Mouse (Mus musculus) neural tube, embryonic 12.5 days (tissue): ENCODE data around the gene Pld1. TPM values are rescaled to one million over a fixed set of nuclear protein-coding genes. Genes with fewer than 3 reads are reported as not detected.
A peak's percentile ranks its signal among the peaks of the same experiment; 100 is the strongest.

Experiments
- ATAC-seq: fragments of 200-750 bp; cut with Nextera tagmentation; 2 replicates; pipeline ENCODE4 v1.8.0; 2017; ENCODE audit warnings: low read depth, mild to moderate bottlenecking, moderate TSS enrichment, moderate library complexity; ENCODE audit not compliant: low FRiP score
- H3K27ac ChIP-seq: fragments of 300-500 bp; sonication (generic); 2 replicates; pipeline ENCODE4 v1.5.1; 2016
- H3K27me3 ChIP-seq: fragments of 300-500 bp; sonication (generic); replicated peaks from 2 replicates; pipeline ENCODE4 v1.6.1; 2016; ENCODE audit warnings: mild to moderate bottlenecking
- H3K36me3 ChIP-seq: fragments of 300-500 bp; sonication (generic); 2 replicates; pipeline ENCODE4 v1.6.1; 2016; ENCODE audit warnings: mild to moderate bottlenecking
- H3K4me1 ChIP-seq: fragments of 300-500 bp; sonication (generic); 2 replicates; pipeline ENCODE4 v1.6.1; 2016
- H3K4me2 ChIP-seq: fragments of 300-500 bp; sonication (generic); replicated peaks from 2 replicates; pipeline ENCODE4 v1.6.1; 2016; ENCODE audit warnings: mild to moderate bottlenecking
- H3K4me3 ChIP-seq: fragments of 300-500 bp; sonication (generic); 2 replicates; pipeline ENCODE4 v1.5.1; 2016
- H3K9ac ChIP-seq: fragments of 300-500 bp; sonication (generic); 2 replicates; pipeline ENCODE4 v1.6.1; 2016; ENCODE audit warnings: mild to moderate bottlenecking
- H3K9me3 ChIP-seq: fragments of 300-500 bp; sonication (generic); 2 replicates; pipeline ENCODE4 v1.6.1; 2016; ENCODE audit warnings: mild to moderate bottlenecking
- WGBS: fragments of 180-500 bp; shearing (Covaris S2); methylation state at CpG from one replicate; pipeline ENCODE4 v1.1.7; 2016; 5-methylcytosine and 5-hydroxymethylcytosine counted together
- polyA plus RNA-seq: library from polyadenylated mRNA; unstranded; fragments of >200 nt; fragmentation: Nextera tagmentation; extraction: Ambion mirVana; gene quantifications from 2 replicates; pipeline ENCODE4 v1.2.1, GENCODE M21; 2016

The Pld1 gene
- polyA plus RNA-seq, 1 experiment from 2014 or later, result 4.2 TPM

DNA sequence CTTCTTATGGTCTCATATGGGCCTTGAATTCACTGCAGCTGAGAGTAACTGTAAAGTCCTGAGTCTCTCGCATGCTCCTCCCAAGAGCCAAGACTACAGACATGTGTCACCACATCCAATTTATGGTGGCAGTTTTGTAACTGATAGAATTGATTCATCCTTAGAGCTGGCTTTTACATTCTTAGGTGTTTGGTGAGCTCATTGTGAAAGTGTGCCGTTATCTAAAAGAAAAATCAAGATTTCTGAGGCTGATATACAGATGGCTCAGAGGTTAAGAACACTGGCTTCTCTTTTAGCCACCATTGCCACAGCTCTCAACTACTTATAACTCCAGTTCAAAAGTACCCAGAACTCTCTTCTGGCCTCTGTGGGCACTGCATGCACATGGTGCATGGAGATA, 12.2 kb downstream of the Pld1 start:
- ATAC-seq, result no peak
- H3K4me1 ChIP-seq, result no peaks in the 10 kb centered on the region
- WGBS, result 89% methylated on average over 2 of the region's 2 CpGs

DNA sequence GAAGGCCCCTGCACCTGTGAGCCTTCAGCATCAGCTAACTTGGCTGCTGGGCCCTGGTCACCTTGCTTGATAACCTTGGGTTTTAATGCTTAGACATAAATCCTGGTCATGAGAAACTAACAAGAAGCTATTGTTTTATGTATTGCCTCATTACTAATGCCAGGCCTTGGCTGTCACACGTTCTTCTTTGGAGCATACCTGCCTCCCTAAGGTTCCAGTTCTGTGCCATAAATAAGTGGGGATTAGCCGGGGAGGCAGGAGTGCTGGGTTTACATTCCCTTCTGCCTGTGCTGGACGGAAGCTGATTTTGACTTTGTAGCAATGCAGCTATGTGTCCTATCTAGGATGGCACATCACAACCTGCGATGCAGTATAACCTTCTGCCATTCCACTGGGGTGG, 13.2 kb downstream of the Pld1 start:
- Histone ChIP-seq H3K9me3 (no peaks in the 10 kb centered on the region), H3K4me3 (no peak overlapping the region), H3K27ac (no peak overlapping the region), H3K4me1 (no peaks in the 10 kb centered on the region), H3K36me3 (no peaks in the 10 kb centered on the region), H3K27me3 (no peaks in the 10 kb centered on the region), H3K4me2 (no peak overlapping the region), H3K9ac (no peak overlapping the region)
- no peak for ATAC-seq
- WGBS, result 82% methylated on average over 4 of the region's 4 CpGs

More for the DNA sequence above, 12.2 kb downstream of the Pld1 start:
- Histone ChIP-seq H3K4me2 (no peak overlapping the region), H3K9ac (no peak overlapping the region), H3K4me3 (no peak overlapping the region), H3K27ac (no peak overlapping the region), H3K9me3 (no peaks in the 10 kb centered on the region), H3K27me3 (no peaks in the 10 kb centered on the region), H3K36me3 (no peaks in the 10 kb centered on the region)

DNA sequence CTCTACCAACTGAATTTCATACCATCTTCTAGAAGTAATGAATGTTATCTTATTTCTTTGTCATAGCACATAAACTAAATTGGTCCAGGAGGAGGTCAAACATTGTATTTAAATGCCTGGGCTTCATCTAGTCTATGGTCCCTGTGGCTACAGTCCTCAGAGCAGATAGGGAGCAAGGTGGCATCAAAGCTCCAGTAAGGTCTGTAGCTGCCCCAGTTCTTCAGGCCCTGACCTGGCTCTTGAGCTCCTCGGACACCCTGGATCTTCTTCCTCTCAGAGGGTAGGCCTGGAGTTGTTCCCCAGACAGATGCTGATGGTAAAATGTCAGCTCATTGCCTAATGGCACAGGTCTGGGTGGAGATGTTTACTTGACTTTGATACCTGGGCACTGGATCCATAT, 17.5 kb downstream of the Pld1 start:
- no peak for ATAC-seq
- H3K27ac ChIP-seq, result no peak overlapping the region
- no peak overlapping the region for H3K4me2 ChIP-seq
- H3K4me3 ChIP-seq, result no peak overlapping the region
- no peak overlapping the region for H3K9ac ChIP-seq
- H3K9me3 ChIP-seq, result no peaks in the 10 kb centered on the region
- no peaks in the 10 kb centered on the region for H3K36me3 ChIP-seq
- WGBS, result 91% methylated on average over 1 of the region's 1 CpGs
- H3K4me1 ChIP-seq, result no peaks in the 10 kb centered on the region
- H3K27me3 ChIP-seq, result no peaks in the 10 kb centered on the region

DNA sequence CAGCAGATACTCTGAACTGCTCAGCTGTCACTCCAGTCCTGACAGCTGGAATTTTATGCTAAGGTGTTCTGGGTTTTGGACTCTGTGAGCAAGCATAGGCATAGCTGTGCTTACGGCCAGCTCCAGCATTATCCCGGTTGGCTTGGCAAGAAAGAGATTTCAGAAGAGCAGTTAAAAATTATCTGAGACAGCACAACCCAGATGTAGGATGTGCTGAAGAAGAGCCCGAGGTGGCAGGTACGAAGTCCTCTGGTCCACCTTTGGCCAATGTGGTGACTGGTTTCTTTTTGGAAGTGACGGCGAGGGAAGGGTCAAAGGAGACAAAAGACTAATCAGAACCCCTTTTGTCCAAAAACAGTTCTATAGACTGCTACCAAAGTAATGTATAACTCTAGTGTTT, 20.7 kb downstream of the Pld1 start:
- Histone ChIP-seq H3K27me3 (no peaks in the 10 kb centered on the region), H3K36me3 (no peaks in the 10 kb centered on the region), H3K9me3 (no peaks in the 10 kb centered on the region), H3K4me3 (no peak overlapping the region), H3K9ac (no peak overlapping the region), H3K4me2 (no peak overlapping the region), H3K27ac (no peak overlapping the region), H3K4me1 (peaks cover 12% of the 10 kb centered on the region)
- 88% methylated on average over 6 of the region's 6 CpGs for WGBS
- no peak for ATAC-seq

DNA sequence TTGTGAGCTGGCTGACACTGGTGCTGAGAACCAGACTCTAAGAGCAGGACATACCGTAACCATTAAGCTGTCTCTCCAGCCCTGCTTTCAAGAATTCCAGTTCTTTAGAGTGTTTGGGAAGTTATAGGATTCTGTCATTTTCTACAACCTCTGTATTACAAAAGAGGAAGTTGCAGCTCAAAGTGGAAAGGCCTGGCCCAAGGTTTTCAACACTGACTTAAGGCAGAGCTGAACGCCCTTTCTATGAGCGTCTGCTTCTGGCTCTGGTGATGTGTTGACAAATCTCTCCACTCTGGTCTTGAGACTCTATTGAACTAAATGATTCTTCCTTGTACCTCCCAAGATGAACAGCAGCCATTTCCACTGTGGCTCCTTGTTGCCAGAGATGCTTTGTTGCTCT, 22.7 kb downstream of the Pld1 start:
- H3K4me3 ChIP-seq, result no peak overlapping the region
- no peaks in the 10 kb centered on the region for H3K36me3 ChIP-seq
- H3K27me3 ChIP-seq, result no peaks in the 10 kb centered on the region
- H3K9me3 ChIP-seq, result no peaks in the 10 kb centered on the region
- H3K4me2 ChIP-seq, result no peak overlapping the region
- WGBS, result 95% methylated on average over 3 of the region's 3 CpGs
- H3K4me1 ChIP-seq, result peaks cover 13% of the 10 kb centered on the region
- ATAC-seq, result no peak
- H3K9ac ChIP-seq, result no peak overlapping the region
- no peak overlapping the region for H3K27ac ChIP-seq

DNA sequence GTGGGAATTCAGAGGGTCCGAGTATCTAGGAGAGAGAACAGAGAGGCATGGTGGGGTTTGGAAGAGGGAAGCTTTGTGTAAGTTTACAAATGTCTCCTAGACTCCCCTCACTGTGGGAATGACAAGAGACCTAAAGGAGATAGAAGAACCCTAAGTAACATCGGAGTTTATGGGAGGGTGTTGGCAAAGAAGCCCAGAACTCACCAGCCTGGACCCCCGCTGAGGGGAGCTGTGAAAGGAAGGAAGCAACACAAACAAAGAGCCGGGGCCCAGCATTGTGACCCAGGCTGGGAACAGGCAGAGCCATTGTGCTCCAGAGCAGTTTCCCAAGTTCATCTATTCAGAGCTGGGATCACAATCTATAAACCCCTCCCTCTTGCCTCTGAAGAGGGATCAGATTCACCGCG, 25.3 kb downstream of the Pld1 start:
- Histone ChIP-seq H3K36me3 (no peaks in the 10 kb centered on the region), H3K4me2 (no peak overlapping the region; the same call in 1 of the 2 replicates), H3K27ac (no peak overlapping the region), H3K27me3 (no peaks in the 10 kb centered on the region), H3K9me3 (no peaks in the 10 kb centered on the region), H3K9ac (no peak overlapping the region), H3K4me3 (no peak overlapping the region), H3K4me1 (peaks cover 13% of the 10 kb centered on the region)
- ATAC-seq, result 0 out of 2 replicates have a peak, but pooled peaks have one; percentile 50
- WGBS, result 13% methylated on average over 6 of the region's 6 CpGs

DNA sequence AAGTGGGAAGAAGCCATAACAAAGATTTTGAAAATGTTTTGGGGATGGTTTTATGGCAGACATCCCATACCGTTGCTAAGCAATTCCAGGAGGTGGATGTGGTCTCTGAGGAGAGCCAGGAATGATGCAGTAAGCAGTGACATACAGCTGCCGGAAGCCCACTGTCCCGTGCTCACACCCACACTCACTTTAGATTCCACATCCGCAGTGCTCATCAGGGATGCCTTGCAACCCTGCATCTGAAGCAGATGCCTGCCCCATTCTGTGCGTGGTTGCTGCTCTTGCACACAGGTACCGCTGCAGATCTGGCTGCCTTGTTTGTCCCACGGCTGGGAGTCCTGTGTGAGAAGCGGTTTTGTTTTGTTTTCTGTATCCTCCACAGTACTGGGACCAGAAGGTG, 30.2 kb downstream of the Pld1 start:
- WGBS, result 85% methylated on average over 8 of the region's 8 CpGs
- H3K36me3 ChIP-seq, result no peaks in the 10 kb centered on the region
- peaks cover 7% of the 10 kb centered on the region for H3K4me1 ChIP-seq
- no peak for ATAC-seq
- H3K4me3 ChIP-seq, result no peak overlapping the region
- no peak overlapping the region for H3K9ac ChIP-seq
- no peak overlapping the region for H3K4me2 ChIP-seq
- H3K27ac ChIP-seq, result no peak overlapping the region
- H3K27me3 ChIP-seq, result no peaks in the 10 kb centered on the region
- no peaks in the 10 kb centered on the region for H3K9me3 ChIP-seq

DNA sequence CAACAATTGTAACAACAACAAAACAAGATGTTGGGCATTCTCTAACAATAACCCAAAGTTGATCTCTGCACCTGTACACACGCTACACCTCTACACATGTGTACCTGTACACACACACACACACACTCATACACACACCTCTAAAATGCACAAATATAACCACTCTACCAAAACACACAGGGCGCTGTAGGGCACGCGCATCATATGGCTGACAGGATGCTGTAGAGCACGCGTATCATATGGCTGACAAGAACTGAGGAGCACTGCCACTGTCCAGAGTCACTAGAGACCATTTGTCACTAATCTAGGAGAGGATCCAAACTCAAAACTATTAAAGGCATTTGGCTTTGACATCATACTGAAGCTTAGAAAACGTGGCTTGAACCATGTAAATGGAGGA, 35.4 kb downstream of the Pld1 start:
- H3K27me3 ChIP-seq, result no peaks in the 10 kb centered on the region
- H3K4me2 ChIP-seq, result no peak overlapping the region
- no peak for ATAC-seq
- WGBS, result 92% methylated on average over 7 of the region's 7 CpGs
- H3K4me1 ChIP-seq, result no peaks in the 10 kb centered on the region
- H3K36me3 ChIP-seq, result no peaks in the 10 kb centered on the region
- H3K27ac ChIP-seq, result no peak overlapping the region
- no peak overlapping the region for H3K9ac ChIP-seq
- H3K9me3 ChIP-seq, result no peaks in the 10 kb centered on the region
- H3K4me3 ChIP-seq, result no peak overlapping the region

DNA sequence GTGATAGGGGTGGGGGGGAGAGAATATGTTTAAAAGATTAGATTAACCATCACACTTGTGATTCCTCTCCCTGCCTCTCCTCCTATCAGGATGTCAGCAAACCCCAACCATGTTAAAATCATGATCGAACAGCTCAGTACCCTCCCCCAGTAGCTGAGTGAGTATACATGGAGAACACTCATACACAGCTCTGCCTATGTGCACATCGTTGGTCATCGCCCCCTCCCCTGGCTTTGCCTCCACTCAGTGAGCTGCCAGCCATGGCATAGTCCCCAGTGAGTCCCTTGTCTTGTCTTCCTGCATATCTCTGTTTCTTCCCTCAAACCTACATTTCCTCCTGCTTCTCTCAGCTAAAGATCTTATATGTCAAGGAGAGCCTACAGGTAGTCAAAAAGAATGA, 36.5 kb downstream of the Pld1 start:
- WGBS, result 87% methylated on average over 3 of the region's 3 CpGs
- Histone ChIP-seq H3K9ac (no peak overlapping the region), H3K4me3 (no peak overlapping the region), H3K4me2 (no peak overlapping the region), H3K27me3 (no peaks in the 10 kb centered on the region), H3K27ac (no peak overlapping the region), H3K36me3 (no peaks in the 10 kb centered on the region), H3K4me1 (no peaks in the 10 kb centered on the region), H3K9me3 (no peaks in the 10 kb centered on the region)
- no peak for ATAC-seq

DNA sequence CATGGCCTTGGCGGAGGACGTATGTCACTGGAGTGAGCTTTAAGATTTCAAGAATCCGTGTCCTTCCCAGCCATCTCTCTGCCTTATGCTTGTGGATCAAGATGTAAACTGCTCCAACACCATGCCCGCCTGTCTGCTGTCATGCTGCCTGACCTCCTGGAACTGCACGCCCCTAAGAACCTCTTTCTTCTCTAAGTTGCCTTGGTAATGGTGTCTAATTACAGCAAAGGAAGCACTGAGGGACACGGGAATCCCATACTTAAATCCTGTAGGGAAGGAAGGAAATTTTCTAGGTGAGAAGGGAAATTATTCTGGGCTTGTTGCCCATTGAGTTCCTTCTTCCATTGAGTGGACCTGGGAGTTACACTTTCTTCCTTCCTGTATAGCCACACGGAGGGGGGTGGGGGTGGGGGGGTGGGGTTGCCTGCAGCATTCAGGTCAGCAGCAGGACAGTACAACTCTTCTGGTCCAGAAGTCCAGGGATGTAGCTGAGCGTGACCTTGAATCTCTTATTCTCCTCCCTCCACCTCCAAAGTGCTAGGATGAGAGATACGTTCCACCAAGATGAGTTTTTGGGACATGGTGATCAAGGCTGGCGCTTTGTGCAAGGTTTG, 38.5 kb downstream of the Pld1 start:
- WGBS, result 80% methylated on average over 10 of the region's 10 CpGs
- ATAC-seq, result no peak

DNA sequence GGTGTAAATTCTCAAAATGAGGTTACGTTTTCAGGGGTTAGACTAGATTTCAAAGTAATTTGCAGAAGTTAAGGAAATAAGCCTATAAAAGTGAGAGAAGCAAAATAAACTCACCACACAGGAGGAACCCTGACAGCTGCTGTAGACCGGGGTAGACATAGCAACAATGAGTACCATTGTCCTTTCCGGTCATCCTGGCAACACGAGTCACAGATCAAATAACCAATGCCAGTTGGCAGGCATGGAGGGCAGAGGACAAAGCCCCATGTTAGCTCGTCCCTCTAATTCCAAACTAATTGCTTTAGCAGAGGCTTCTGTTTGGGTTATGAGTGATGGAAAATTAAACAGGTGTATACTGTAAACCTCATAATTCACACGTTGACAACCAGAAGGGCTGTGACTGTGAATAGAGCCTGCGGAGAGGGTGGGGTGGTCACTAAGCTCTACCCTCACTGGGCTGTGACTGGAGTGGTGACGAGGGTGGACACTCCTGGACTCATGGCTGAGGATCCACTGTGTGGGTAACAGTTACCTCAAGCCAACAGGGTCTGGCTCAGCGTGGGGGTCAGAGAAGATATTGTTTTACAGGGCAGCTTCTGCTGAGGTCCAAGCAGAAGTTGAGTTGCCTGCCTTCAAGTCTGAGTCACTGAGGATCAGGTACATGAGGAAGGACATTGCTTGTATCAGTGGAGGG, 39.7 kb downstream of the Pld1 start:
- H3K9ac ChIP-seq, result no peak overlapping the region
- H3K4me3 ChIP-seq, result no peak overlapping the region
- ATAC-seq, result no peak
- H3K4me1 ChIP-seq, result no peaks in the 10 kb centered on the region
- no peak overlapping the region for H3K4me2 ChIP-seq
- no peaks in the 10 kb centered on the region for H3K27me3 ChIP-seq
- H3K27ac ChIP-seq, result no peak overlapping the region
- H3K36me3 ChIP-seq, result no peaks in the 10 kb centered on the region
- 66% methylated on average over 9 of the region's 9 CpGs for WGBS
- H3K9me3 ChIP-seq, result no peaks in the 10 kb centered on the region

More for the DNA sequence above, 38.5 kb downstream of the Pld1 start:
- no peak overlapping the region for H3K4me3 ChIP-seq
- no peaks in the 10 kb centered on the region for H3K27me3 ChIP-seq
- H3K36me3 ChIP-seq, result no peaks in the 10 kb centered on the region
- H3K9me3 ChIP-seq, result no peaks in the 10 kb centered on the region
- H3K9ac ChIP-seq, result no peak overlapping the region
- no peak overlapping the region for H3K4me2 ChIP-seq
- no peaks in the 10 kb centered on the region for H3K4me1 ChIP-seq
- H3K27ac ChIP-seq, result no peak overlapping the region

DNA sequence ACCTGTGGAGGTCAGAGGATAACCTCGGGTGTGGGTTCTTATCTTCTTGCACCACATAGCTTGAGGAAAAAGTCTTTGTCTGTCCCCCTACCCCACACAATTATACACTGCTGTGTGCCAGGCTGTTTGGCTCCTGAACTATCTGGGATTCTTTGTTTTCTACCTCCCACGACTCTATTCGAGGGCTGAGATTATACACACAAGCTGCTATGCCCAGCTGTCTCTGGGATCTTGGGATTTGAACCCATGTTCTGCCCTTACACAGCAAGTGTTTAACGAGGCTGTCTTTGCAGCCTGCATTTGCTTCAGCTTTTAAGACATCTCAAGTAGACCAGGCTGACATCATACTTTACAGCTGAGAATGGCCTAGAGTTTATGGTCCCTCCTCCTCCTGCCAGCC, 43.1 kb downstream of the Pld1 start:
- no peak overlapping the region for H3K9ac ChIP-seq
- no peaks in the 10 kb centered on the region for H3K9me3 ChIP-seq
- no peak for ATAC-seq
- H3K4me2 ChIP-seq, result no peak overlapping the region
- peaks cover 11% of the 10 kb centered on the region; the same call in 1 of the 2 replicates for H3K4me1 ChIP-seq
- H3K4me3 ChIP-seq, result no peak overlapping the region
- 58% methylated on average over 4 of the region's 4 CpGs for WGBS
- H3K27me3 ChIP-seq, result no peaks in the 10 kb centered on the region
- H3K36me3 ChIP-seq, result no peaks in the 10 kb centered on the region
- no peak overlapping the region for H3K27ac ChIP-seq
